Mouse (Mus musculus) B cell, adult 62 days (primary cell): ENCODE measurements around the gene Copg1. TPM values are rescaled to one million over a fixed set of nuclear protein-coding genes. Genes with fewer than 3 reads are reported as not detected.

ENCODE experiments used
- total RNA-seq: library from RNA; stranded (reverse); gene quantifications from 4 replicates; pipeline ENCODE4 v1.2.4, GENCODE M21; 2023

Gene Copg1
- total RNA-seq: 129 to 144 TPM (median 140 TPM) in 4 replicates

DNA sequence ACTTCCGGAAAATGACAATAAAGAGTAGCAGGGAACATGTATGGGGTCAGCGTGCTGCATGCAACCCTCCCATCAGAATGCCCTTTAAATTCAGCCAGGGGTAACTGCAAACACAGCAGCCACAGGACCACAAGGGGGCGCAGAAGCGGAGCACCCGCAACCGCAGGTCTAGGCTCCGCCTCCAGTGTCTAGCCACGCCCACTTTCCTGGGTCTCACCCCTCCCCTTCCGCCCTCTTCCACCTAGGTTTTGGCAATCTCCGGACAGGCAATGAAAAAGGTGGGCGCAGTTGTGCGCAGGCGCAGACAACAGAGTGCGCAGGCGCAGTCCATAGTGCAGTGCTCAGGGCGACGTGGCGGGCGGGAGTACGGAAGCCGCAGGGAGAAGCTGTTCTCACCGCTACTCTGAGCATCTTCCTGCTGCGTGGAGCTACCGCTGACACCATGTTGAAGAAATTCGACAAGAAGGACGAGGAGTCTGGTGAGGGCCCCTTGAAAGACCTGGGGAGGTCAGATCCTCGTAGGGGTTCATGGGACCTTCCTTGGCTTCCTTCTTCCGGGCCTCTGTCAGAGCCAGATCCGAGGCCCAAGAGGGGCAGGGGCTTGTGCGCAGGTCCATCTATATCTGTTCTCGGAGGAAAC is at the start of gene Copg1:
Gene Copg1 (plus strand): TSS at position 221 of the 640 bp plus-strand sequence.

DNA sequence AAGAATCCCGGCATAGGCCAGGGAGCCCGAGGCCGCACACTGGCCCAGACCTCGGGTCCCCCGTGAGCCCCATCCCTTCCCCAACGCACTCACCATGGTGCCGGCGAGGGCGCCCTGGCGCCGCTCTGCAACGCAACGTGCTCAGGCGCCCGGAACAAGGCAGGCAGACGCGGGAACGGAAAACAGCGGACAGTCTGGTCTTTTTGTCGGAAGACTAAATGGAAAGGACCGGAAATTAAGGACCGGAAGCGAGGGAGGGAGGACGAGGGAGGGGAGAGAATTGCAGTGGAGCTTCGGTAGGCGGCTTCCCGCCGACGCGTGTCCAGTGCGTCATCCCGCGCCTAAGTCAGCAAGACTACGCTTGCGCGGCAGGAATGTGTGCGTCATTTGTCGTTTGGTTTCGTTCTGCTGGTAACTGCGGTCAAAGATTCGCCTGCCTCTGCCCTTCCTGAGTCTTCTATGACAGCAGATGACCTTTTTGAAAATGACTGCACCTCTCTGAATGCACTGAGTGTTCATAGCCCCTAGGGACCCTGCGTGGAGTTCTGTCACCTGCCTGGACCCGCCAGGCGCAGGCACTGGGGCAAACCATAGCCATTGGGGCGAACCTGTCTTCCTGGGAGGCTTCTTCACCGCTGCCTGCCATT is 48.9 kb upstream of the Copg1 start, which contains the start of gene Isy1:
Gene Isy1 (minus strand): TSS at position 248 of the 647 bp plus-strand sequence.

DNA sequence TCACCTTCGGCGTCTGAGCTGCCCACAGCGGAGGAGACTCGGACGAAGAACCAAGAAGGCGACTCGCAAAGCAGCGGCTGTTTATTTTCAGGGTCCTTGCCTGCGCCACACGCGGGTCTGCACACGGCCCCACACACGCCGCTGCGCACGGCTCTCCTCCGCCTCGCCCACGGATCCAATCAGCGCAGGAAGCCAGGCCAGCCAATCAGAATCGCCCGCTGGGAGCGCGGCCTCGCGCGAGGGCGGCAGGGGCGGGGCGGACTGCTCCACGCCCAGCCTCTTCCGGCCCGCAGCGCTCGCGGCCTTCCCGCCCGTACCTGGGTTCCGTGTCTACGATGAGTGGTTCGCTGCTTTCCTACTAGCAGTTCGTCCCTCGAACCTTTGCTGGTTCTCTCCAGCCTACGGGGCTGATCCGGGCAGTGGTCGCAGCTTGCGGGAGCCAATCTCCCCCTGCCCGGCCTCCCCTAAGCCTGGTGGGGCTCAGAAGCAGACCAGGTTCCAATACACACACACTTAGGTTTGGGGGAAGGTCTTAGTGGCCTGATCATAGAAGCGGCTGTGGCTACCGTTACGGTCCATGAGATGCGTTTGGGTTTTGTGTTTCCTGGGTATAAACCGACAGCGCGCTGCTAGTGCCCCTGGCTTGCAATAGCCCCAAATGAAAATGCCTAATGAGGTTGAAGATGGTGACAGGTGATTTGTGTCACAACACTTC is 36.6 kb upstream of the Copg1 start, which contains the start of gene Cnbp:
Gene Cnbp (minus strand): TSS at position 207 of the 715 bp plus-strand sequence.

DNA sequence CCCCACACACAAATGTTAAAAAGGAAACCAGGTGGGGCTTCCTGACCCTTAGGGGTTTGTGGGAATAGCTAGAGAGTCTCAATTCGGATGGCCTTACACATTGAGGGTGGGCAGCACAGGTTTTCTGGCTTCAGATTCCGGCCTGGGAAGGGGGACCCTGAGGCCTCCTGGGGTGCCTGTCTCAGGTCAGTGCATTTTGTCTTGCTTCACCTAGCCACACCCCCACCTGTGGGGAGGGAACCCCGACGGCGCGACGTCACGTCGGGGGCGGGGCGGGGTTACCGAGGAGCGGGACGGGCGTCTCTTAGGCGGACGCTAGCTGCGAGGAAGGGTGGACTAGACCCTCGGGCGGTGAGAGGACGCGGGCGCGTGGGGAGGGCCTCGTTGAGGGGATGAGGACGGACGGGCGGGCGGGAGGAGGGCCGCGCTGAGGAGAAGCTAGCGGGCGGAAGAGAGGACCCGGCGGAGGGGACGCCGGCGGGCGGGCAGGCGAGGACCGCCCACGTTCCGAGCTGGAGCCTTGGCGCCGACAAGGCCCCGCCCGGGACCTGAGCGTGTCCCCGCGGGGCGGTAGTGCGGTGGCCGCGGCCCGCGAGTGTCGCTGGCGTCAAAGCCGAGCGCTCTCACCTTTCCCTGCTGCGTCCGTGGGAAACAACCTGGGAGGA is 26.2 kb downstream of the Copg1 start, which contains the start of gene Hmces:
Gene Hmces (plus strand): TSS at position 275 of the 665 bp plus-strand sequence.

Other genes with a start within 250 kb of the Copg1 start
- 3.9 to 4.8 TPM (median 4.4 TPM) in 4 replicates for gene Aplf, start 215.6 kb upstream of the Copg1 start, total RNA-seq
- not detected in 4 replicates for gene Efcc1, start 156.9 kb upstream of the Copg1 start, total RNA-seq
- gene Gp9, start 109.7 kb upstream of the Copg1 start, total RNA-seq: 1.1 TPM in 1 of 4 replicates, not detected in the others
- 51.0 to 63.3 TPM (median 55.0 TPM) in 4 replicates for gene Rab43, start 75.7 kb upstream of the Copg1 start, total RNA-seq
- gene Gm45140, start 52.0 kb upstream of the Copg1 start, total RNA-seq: 4.5 to 12.0 TPM (median 5.3 TPM) in 4 replicates
- gene Isy1, start 49.0 kb upstream of the Copg1 start, total RNA-seq: 96.1 to 127 TPM (median 110 TPM) in 4 replicates
- gene Cnbp, start 36.7 kb upstream of the Copg1 start, total RNA-seq: 610 to 648 TPM (median 626 TPM) in 4 replicates
- gene Hmces, start 26.1 kb downstream of the Copg1 start, total RNA-seq: 95.2 to 109 TPM (median 103 TPM) in 4 replicates
- gene H1fx, start 93.8 kb downstream of the Copg1 start, total RNA-seq: 1.3 to 2.0 TPM (median 1.6 TPM) in 4 replicates
- gene Rab7, start 157.5 kb downstream of the Copg1 start, total RNA-seq: 174 to 206 TPM (median 183 TPM) in 4 replicates
- 91.6 to 103 TPM (median 97.0 TPM) in 4 replicates for gene Rpn1, start 196.7 kb downstream of the Copg1 start, total RNA-seq